Mouse (Mus musculus): ENCODE results near the gene P2ry12.

The P2ry12 gene

DNA sequence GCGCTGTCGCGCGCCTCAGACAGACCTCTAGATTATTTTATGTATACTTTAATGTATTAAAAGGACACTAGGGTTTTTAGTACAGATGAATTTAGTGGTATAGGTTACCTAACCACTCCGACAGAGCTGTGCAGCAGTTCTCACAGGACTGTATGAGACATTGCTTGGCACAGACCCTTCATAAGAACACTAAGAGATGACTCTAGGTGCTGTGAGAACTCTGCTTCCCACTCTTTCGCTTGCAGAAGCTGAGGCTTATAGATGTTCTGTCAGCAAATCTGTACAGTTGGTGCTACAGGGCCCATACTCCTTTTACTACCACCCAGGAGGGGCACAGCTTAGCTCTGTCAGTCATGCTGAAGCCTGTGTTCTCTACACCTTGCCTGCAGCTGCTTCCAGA, 71.0 kb downstream of the P2ry12 start:
- DNase-seq (ENCODE audit: extremely low read depth, insufficient read length, low spot score) = no peak

DNA sequence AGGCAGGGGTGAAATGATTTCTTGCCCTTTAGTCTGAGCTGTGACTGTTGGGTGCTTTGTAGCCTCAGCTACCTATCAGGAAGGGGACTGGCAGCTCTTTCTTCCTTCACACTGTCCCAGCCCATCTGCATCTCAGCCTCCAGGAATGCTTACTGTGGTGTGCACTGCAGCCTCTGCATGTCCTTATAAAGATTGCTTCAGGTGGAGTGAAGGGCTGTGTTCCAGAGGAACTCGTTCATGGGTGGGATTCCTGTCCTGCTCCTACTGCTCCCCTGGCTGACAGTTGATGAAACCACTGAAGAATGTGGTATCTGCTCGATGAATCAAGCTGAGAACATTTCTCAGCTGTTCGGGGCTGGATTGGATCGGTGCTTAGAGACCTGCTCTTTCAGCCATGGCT, 75.3 kb downstream of the P2ry12 start:
- no peak for DNase-seq (ENCODE audit: extremely low read depth, insufficient read length, low spot score)

DNA sequence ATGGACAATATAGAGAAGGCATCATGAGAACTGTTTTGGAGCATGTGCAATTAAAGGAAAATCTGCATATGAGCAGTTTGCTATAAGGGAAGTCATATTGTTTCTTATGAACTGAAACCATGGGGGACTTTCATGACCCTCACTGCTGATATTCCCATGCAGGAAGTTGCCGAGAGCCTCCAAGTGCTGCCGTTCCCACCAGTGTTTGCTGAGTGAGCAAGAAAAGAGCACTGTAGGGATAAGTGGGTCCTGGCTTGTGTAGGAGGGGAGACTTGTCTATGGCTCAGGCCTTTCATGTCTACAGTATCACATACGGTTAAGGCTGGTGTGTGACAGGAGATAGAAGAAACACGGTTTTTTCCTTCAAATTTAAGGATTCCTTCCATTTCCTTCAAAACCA, 77.0 kb downstream of the P2ry12 start:
- DNase-seq (ENCODE audit: extremely low read depth, insufficient read length, low spot score) = no peak

DNA sequence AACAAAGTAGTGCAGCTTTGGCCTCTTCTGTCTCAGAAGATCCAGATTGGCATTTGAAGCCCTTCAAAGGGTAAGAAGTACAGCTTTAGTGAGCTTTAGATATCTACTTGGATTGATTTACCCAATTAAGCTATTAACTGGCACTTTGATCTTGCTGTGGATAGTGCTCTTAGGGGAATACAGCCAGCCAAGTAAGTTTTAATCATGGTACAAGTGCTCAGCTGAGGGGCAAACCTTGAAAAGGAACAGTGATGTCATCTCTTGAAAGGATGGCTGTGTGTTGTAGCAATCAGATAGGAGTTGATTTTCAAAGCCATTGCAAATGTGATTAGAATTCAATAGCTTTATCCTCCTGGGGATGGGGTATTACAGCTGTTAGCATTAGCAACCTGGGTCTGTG, 80.5 kb downstream of the P2ry12 start:
- DNase-seq (ENCODE audit: extremely low read depth, insufficient read length, low spot score) = no peak

DNA sequence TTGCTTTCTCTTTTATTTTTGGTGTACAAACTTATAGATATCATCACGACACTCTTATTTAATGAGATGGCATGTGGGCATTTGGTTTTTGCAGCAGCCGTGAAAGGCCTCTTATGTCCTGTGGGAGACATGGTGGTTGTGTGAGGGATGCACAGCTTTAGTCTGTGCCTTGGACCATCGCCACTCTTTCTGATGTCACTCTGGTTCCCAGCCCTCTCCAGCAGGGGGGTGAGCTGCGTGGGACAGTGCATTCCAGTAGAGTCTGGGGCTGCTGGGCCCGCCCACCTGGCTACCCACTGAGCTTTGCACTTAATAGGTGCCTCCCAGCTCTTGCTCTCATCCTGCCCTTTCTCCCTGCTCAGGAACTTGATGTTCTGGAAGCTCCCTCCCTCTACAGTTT, 81.5 kb downstream of the P2ry12 start:
- DNase-seq (ENCODE audit: extremely low read depth, insufficient read length, low spot score) = peak; percentile 14

DNA sequence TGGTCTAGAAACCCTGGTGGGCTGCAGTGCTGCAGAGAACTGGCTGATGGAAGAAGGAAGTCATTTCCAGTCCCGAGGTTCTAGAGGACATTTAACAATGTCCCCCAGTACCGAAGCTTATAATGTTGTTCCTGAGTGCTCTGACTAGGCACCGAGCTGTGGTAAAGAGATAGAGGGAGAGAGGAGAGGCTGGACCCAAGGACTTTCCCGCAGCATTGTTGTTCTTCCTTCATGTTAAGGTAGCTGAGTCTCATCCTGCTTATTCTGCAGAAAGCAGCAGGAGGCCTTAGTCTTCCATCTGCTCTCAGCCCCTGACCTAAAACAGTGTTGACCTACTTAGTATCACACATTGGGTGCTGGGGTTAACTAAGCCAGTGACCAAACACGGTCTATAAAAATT, 85.8 kb downstream of the P2ry12 start:
- DNase-seq (ENCODE audit: extremely low read depth, insufficient read length, low spot score) = no peak

DNA sequence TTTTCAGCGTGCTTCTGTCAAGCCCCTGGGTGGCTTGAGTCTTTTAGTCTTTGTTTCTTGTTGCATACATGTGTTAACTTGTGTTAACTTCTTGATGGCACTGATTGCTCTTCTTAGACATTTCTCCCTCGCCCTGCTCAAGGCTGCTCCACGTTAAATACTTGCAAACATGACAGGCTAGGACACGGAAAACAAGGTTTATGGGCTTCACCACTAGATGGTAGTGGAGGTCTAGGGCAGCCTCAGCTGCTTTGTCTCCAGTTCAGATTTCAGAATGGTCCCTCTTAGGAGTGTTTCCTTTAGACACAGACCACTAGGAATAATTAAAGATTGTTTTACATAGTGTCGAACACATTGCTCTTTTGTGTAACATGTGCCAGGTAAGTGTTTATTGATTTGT, 87.4 kb downstream of the P2ry12 start:
- DNase-seq (ENCODE audit: extremely low read depth, insufficient read length, low spot score) = no peak

DNA sequence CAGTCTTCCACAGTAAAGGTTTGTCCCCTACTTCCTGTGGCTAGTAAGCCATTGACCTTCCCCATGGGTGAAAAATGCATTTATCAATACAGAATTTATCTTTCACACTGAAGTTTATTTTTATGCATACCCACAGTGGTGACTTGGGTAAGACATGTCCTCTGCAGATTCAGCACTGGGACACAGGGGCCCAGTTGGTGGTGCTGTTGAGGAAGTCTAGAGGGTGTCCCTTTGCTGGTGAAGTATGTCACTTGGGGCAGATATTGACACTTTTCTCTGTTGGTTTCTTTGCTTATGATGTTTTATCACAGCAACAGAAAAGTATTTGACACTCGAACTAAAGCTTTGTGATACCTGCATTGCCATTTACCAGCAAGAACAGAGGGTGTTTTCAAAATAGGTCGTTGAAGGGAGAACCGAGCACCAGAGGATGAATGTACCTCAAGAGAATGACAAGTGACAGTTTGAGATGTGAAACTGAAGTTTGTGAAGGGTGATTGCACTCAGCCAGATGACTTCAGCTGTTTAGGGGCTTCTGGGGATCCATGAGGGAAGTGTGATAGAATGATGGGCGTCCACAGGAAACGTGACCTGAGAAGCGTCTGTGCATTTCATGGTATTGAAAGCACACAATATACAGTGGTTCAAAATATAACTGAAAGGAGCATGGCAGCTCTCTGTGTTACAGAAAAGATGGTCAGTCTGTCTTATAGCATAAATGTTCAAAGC, 88.1 kb downstream of the P2ry12 start:
- no peak for DNase-seq (ENCODE audit: extremely low read depth, insufficient read length, low spot score)

DNA sequence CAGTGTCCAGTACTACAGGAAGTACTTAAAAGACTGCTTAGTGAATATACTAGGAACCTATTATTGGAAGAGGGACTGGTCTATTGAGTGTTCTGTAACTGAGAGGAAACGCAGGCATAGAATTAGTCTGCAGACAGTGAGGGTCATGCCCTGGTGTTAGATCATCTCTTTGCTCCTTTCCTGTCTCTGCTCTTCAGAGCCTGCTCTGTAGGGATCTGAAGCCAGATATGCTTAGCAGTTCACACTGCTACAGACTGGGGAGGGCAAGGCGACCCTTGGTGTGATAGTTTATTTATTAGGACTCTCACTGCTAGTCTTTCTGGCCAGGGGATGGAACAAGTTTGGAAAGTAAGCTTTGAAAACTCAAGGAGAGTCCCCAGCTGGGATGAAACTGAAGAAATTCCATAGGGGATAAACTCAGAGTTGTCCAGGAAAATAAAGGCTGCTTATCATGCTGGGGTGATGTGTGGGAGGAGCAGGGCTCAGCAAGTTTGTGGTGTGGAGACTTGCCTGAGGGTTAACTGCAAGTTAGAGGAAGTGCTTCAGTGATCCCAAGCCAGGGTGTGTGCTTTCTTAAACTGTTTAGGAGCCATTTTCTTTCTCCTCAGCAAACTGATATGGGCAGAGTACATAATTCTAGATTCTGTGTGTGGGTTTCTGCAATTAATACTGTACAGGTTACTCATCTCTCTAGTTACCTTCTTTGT, 92.6 kb downstream of the P2ry12 start:
- no peak for DNase-seq (ENCODE audit: extremely low read depth, insufficient read length, low spot score)

DNA sequence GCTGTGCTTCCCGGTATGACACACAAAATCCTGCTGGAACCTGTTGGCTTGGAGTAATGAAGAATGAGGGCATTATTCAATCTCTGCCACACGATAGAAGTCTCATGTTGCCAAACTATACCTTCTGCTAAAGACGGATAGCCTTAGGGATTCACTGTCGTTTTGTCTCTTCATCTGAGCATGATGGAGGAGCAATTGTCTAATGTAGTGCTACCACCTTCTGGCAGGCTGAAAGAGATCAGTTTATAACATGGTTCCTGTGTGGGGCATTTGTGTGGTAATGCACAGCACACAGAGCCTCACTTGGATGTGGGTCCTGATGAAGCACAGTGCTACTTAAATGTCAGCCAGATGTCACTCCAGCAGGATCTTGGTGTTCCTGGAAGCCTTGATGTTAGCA, 93.5 kb downstream of the P2ry12 start:
- no peak for DNase-seq (ENCODE audit: extremely low read depth, insufficient read length, low spot score)

DNA sequence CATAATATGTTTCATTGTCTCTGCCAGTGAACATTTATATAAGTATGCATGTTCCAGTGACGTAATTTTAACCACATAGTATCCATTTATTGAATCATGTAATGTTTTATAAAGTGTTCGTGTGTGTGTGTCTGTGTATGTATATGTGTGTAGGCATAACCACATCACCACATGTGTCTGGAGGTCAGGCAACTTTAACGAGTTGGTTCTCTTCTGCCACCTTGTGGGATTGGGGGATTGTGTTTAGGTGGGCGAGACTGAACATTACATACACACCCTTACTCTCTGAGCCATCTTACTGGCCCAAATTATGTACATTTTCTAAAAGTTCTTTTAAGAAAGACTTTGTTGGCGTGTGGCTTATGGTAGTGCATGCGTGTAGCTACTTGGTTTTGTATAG, 94.2 kb downstream of the P2ry12 start:
- DNase-seq (ENCODE audit: extremely low read depth, insufficient read length, low spot score) = no peak

DNA sequence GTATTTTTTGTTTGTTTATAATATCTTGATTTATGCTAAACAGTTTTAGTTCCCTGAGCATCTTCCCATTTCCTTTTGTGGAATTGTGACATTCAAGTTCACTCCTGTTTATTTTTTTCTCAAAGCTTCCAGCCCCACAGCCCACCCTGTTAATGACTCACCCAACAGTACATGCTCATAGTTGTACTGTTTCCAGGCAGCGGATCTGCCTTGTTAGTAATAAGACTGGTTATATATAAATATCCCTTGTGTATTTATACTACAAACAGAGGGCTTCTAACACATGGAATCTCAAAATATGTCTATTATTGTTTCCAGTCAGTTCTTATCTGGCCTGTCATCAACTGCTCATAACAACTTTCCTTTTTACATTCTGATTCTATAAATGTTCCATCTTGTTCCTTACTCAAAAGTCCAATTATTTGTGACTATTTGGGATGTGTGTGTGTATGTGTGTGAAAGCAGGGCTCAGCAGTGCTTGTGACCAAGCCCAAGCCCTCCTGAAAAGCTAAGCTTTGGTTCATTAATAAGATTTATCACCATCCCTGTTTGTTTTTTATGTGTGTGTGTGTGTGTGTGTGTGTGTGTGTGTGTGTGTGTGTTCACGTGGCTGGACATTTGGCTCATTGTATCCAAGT, 95.1 kb downstream of the P2ry12 start:
- no peak for DNase-seq (ENCODE audit: extremely low read depth, insufficient read length, low spot score)

Data from 3134 (cell line).